Mouse (Mus musculus) urinary bladder, postnatal 10 days (tissue): ENCODE results near the gene Ccdc155.
"Not testable (repeated sequence)": the region's sequence is repeated elsewhere in the genome, so short reads cannot be mapped to it uniquely, and the experiment has no call there.

Experiments
- DNase-seq: peaks from one replicate; pipeline ENCODE4 v3.0.0; 2022; ENCODE audit warnings: low spot score

Ccdc155 gene

GRCm38 (mm10) chr7:45190186-45190585 is 14.5 kb downstream of the Ccdc155 start:
- no peak for DNase-seq

DNA sequence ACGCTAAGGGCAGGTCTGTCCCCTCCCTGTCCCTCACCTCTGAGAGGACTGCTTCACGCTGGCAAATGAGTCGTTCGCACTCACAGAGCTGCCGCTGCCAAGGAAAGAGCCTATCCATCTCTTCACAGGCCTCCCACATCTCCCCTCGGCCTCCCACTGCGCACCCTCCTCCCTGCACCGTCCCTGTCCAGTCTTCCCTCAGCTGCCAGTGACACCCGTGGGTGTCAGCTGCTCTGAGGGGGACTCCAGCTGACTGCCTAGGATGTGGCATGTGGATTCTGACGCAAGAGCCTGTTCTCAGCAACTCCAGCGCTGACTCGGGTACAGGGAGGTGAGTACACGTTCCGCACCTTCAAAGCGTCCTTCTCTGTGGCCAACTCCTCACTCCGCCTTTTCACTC is 15.1 kb downstream of the Ccdc155 start:
- no peak for DNase-seq

DNA sequence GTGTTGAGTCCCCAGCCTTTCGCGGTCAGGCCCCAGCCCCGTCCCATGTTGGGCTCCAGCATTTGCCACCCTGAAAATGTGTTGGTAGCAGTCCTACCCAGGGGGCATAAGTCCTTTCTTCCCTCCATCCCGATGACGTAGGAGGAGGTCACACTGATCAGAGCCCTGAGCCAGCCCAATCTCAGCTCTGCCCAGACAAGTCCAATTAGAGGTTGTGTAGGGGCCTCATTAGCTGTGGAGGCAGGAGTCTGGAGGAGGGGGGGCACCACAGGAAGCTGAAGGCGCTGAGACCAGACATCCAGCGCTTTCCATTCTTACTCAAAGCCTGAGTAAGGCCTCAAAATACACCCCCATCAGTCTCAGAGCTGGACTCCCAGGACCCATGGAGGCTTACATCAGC is 18.8 kb downstream of the Ccdc155 start:
- no peak for DNase-seq

- DNase-seq, result no peak
Observed at GRCm38 (mm10) chr7:45183672-45184071, 21.0 kb downstream of the Ccdc155 start.

- no peak for DNase-seq
Observed at GRCm38 (mm10) chr7:45182606-45183005, 22.1 kb downstream of the Ccdc155 start.

DNA sequence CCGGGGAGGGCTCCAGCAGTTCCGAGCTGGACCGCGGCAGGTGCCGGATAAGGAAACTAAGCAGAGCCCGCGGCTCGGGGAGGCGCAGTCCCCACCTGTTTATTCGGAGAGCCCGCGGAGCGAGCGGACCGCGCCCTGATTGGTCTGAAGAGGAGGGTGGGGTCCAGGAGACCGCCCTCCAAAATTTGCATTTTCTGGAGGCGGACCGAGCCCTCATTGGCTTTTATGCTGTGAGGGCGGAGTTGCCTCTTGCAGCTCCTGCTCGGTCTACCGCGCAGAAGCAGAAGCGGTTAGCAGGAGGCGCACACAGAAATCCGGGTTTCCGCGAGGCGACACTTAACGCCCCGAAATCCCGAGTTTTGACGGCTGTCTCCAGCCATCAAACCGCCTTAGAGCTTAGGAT is 22.5 kb downstream of the Ccdc155 start:
- DNase-seq, result peak; percentile 55

- no peak for DNase-seq
Observed at GRCm38 (mm10) chr7:45181540-45181939, 23.2 kb downstream of the Ccdc155 start.

DNA sequence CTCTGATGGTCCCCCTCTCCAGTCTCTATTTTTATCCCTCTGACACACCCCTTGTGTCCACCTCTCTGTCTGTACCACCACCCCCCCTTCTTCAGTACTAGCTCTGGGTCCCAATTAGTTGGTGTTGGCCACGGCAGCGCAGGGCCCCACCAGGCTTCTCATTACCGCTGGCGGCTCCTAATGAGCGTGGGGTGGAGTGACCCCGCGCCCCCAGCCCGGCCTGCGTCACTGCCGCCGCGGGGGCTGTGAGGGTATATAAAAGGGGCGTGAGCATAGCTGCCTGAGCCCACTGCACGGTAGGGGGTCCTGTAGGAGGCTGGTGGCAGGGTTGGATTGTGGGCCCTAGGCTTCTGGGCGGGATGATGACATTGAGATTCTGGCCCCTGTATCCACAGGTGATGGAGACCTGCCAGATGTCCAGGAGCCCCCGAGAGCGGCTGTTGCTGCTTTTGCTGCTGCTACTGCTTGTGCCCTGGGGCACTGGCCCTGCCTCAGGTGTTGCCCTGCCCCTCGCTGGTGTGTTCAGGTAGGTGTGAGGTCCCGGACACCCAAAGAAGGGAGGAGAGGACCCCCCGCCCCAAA is 23.7 kb downstream of the Ccdc155 start, which contains the start of gene Pth2:
Gene Pth2 (plus strand): TSS at position 100 of the 582 bp plus-strand sequence.
- DNase-seq, result no peak

GRCm38 (mm10) chr7:45179469-45179868 is 25.2 kb downstream of the Ccdc155 start, which contains the start of gene Gfy:
Gene Gfy (minus strand): TSS chr7:45179569.
- DNase-seq, result no peak

GRCm38 (mm10) chr7:45178550-45178949 is 26.1 kb downstream of the Ccdc155 start:
- DNase-seq, result no peak

- no peak for DNase-seq
Observed at GRCm38 (mm10) chr7:45176356-45176755, 28.3 kb downstream of the Ccdc155 start.

GRCm38 (mm10) chr7:45175929-45176328 is 28.8 kb downstream of the Ccdc155 start:
- no peak for DNase-seq

GRCm38 (mm10) chr7:45175398-45175797 is 29.3 kb downstream of the Ccdc155 start:
- DNase-seq, result no peak

- no peak for DNase-seq
Observed at GRCm38 (mm10) chr7:45174567-45175280, 30.0 kb downstream of the Ccdc155 start.

GRCm38 (mm10) chr7:45173772-45174171 is 30.9 kb downstream of the Ccdc155 start:
- not testable (repeated sequence) for DNase-seq

DNA sequence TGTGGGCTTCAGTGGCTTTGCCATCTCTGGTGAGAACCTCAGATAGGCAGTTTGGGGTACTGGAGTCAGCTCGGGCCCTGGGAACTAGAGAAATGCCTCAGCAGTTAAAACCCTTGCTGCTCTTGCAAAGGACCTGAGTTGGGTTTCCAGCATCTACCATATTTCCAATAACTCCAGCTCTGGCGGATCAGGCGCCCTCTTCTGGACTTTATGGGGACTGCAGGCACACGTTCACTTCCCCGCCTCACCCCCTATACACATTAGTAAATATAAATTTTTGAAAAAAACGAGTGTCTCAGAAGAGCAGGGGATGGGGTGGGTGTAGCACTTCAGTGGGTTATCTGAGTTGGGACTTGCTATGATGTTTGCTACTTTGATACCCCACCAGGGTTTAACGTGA is 31.7 kb downstream of the Ccdc155 start:
- no peak for DNase-seq

DNA sequence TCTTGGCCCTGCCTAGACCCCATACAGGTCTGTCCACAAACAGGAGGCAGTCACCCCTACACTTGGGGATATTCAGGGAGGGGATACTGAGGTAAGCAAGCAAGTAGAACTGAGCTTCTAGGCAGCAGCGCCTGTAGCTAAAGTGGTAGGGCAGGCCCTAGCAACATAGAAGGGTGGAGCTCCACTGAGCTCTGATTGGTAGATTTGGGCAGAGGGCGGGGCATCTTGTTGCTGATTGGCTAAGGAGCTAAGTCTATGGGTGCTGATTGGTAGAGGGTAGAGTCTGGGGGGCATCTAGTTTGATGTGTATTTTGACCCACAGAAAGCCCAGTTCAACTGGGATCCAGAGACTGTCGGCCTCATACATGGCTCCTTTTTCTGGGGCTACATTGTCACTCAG is 35.2 kb downstream of the Ccdc155 start:
- no peak for DNase-seq

- DNase-seq, result no peak
Observed at GRCm38 (mm10) chr7:45168656-45169055, 36.0 kb downstream of the Ccdc155 start.

DNA sequence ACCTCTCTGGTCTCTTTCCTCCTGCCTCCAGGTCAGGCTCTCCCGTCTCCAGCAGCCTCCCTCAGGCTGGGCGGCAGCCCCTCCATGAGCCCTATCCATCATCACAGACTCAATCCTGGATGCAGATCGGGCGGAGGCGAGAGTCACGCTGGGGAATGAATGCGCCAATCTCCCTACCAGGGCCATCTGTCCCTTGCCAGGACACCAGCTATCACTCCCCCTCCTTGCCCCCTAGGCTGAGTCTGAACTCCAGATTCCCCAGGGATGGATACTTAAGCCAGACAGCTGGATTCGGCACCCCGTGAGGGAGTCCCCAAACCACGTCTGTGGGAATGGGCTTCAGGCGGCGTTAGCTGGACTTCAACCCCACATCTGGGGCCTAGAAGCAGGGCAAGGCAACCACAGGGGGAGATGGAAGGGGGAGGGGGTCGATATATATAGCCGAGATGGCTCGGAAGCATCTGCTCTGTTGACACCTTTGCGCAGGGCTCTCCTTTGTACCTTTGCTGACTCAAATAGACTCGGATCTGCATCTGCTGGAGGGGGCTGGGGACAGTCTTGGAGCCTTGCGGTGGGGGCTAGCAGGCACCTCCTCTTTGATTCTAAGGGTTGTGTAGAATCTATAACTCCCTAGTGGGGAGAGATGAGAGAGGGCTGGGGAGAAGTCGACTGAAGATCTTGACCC is 36.8 kb downstream of the Ccdc155 start:
- no peak for DNase-seq

GRCm38 (mm10) chr7:45166950-45167401 is 37.7 kb downstream of the Ccdc155 start:
- no peak for DNase-seq

DNA sequence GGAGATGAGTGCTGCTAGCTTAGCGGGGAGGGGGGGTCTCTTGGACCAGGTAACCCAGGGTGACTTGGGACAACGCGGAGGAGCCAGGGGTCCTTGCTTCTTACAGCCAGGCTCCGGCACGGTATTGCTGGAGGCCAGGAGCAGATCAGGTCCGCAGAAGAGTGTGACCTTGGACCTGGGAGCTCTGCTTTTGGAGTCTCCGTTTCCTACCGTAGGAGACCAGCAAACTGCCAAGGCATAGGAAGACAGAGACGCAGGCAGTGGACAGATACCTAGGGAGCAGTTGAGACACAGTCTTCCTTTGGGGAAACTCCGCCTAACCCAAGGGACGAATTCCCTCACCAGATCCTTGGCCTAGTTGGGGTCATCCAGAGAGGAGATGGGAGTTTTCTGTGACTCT is 39.0 kb downstream of the Ccdc155 start:
- no peak for DNase-seq

- no peak for DNase-seq
Observed at GRCm38 (mm10) chr7:45164833-45165232, 39.9 kb downstream of the Ccdc155 start.
